Mouse (Mus musculus): ENCODE results near the gene Pgm1. TPM values are rescaled to one million over a fixed set of nuclear protein-coding genes. Genes with fewer than 3 reads are reported as not detected.

Gene Pgm1
- polyA plus RNA-seq, 1 experiment from 2014 or later: 71.4 TPM

DNA sequence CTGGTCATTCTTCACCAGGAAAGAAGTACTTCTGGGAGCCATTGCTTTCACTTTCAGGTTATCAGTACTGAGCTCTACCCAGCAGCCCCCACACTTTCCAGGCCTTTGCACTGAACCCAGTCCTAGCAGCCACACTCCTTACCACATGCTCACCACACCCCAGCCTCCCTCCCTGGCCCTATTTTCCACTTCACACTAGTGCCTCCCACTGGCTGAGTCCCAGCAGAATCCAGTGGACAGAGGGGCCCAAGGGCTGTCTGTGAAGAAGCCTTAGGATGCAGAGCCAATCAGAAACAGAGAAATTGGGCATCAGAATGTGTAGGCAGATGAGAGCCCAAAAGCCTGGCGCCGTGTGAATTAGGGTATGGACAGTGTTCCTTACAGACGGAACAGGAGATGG is 81.7 kb downstream of the Pgm1 start:
- WGBS: 76% methylated on average over 3 of the region's 3 CpGs
- Histone ChIP-seq H3K9ac (ENCODE audit: low read depth, low read length) (no peak overlapping the region), H3K27me3 (replicated peaks; ENCODE audit: control insufficient read depth, insufficient read depth, low read length) (no peaks in the 10 kb centered on the region), H3K36me3 (ENCODE audit: control insufficient read depth, insufficient read depth, low read length) (no peaks in the 10 kb centered on the region), H3K9me3 (ENCODE audit: control insufficient read depth, low read length) (no peaks in the 10 kb centered on the region), H3K4me1 (ENCODE audit: control insufficient read depth, insufficient read depth, low read length) (no peaks in the 10 kb centered on the region), H3K4me2 (ENCODE audit: low read depth, low read length) (no peak overlapping the region), H3K27ac (replicated peaks; ENCODE audit: low read depth, low read length) (no peak overlapping the region), H3K4me3 (ENCODE audit: low read depth, low read length) (no peak overlapping the region)
- no peak for DNase-seq (ENCODE audit: low spot score)
- ATAC-seq (ENCODE audit: low read depth): no peak

DNA sequence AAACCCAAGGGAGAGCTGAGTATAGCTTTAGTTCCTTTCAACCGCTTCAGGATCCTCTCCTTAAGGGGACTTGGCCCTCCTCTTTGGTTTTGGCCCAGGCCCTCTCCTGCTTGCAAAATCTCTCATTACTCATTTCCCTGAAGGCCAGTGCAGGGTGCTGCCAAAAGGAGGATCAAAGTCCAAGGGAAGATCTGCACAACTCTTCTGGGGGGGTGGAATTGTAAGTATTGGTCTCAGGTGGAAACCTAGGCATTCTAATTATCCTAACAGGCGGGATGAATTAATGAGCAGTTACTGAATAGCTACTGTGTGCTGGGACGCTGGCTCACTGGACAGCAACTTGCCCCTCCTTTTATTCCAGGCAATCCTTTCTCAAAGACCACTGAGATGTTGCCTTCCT is 82.3 kb downstream of the Pgm1 start:
- Histone ChIP-seq H3K4me1 (ENCODE audit: control insufficient read depth, insufficient read depth, low read length) (no peaks in the 10 kb centered on the region), H3K4me3 (ENCODE audit: low read depth, low read length) (no peak overlapping the region), H3K27me3 (replicated peaks; ENCODE audit: control insufficient read depth, insufficient read depth, low read length) (no peaks in the 10 kb centered on the region), H3K9me3 (ENCODE audit: control insufficient read depth, low read length) (no peaks in the 10 kb centered on the region), H3K27ac (replicated peaks; ENCODE audit: low read depth, low read length) (no peak overlapping the region), H3K4me2 (ENCODE audit: low read depth, low read length) (no peak overlapping the region), H3K36me3 (ENCODE audit: control insufficient read depth, insufficient read depth, low read length) (no peaks in the 10 kb centered on the region), H3K9ac (ENCODE audit: low read depth, low read length) (no peak overlapping the region)
- WGBS: 63% methylated on average over 3 of the region's 3 CpGs
- no peak for DNase-seq (ENCODE audit: low spot score)
- no peak for ATAC-seq (ENCODE audit: low read depth)

DNA sequence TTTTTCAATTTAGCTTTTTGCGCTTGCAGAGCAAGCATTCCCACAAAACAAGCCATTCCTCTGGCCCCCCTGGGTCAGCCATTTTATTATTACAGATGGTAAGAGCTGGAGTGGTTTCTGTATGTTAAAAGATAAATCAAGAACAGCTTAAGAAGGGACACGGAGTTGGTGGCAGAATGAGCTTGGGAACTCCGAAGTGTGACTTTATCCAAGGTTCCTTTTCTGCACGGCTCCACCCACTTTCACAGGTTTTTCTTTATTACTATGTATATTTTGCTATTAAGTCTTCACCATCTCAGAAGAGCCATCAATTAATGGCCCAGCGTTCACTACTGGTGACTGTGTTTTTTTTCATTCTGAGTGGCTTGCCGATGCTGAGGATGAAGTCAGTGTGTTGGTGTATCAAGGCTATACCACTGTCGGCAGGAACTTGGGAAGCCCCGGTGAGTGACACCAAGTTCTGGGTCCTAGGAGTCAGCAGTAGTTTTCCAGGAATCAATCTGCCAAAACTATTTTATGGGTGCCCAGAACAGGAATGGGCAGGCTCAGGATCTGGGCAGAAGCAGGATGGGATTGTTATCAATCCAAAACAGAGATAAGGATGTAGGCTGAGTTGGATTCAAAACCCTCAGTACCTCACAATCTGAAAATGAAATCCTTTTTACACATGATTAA is 83.3 kb downstream of the Pgm1 start:
- no peak overlapping the region for H3K9ac ChIP-seq (ENCODE audit: low read depth, low read length)
- no peak for DNase-seq (ENCODE audit: low spot score)
- no peak overlapping the region for H3K4me3 ChIP-seq (ENCODE audit: low read depth, low read length)
- H3K9me3 ChIP-seq (ENCODE audit: control insufficient read depth, low read length): no peaks in the 10 kb centered on the region
- H3K4me2 ChIP-seq (ENCODE audit: low read depth, low read length): no peak overlapping the region
- H3K27me3 ChIP-seq (replicated peaks; ENCODE audit: control insufficient read depth, insufficient read depth, low read length): no peaks in the 10 kb centered on the region
- no peak overlapping the region for H3K27ac ChIP-seq (replicated peaks; ENCODE audit: low read depth, low read length)
- ATAC-seq (ENCODE audit: low read depth): no peak
- H3K4me1 ChIP-seq (ENCODE audit: control insufficient read depth, insufficient read depth, low read length): no peaks in the 10 kb centered on the region
- no peaks in the 10 kb centered on the region for H3K36me3 ChIP-seq (ENCODE audit: control insufficient read depth, insufficient read depth, low read length)
- 76% methylated on average over 8 of the region's 8 CpGs for WGBS

DNA sequence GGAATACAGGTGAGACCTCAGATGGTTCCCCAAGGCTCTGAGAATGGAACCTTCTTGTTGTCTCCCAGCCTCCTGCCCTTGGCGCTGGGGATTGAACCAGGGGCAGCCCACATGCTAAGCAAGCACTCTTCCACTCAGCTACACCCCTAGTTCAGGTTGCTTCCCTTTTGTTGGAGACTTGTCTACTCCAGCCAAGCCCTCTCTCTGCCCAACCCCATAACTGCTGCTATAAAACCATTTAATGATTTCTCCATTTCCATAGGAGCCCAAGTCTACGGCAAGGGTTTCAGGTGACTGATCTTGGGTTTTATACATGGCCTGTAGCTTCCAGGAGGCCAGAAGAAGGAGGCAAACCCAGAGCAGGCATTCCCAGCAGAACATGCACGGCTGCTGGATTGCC is 98.6 kb downstream of the Pgm1 start:
- Histone ChIP-seq H3K4me1 (ENCODE audit: control insufficient read depth, insufficient read depth, low read length) (0 out of 2 replicates have a peak, but pooled peaks cover 3% of the 10 kb centered on the region), H3K27me3 (replicated peaks; ENCODE audit: control insufficient read depth, insufficient read depth, low read length) (no peaks in the 10 kb centered on the region), H3K27ac (replicated peaks; ENCODE audit: low read depth, low read length) (no peak overlapping the region), H3K4me2 (ENCODE audit: low read depth, low read length) (no peak overlapping the region), H3K9me3 (ENCODE audit: control insufficient read depth, low read length) (no peaks in the 10 kb centered on the region), H3K9ac (ENCODE audit: low read depth, low read length) (no peak overlapping the region), H3K4me3 (ENCODE audit: low read depth, low read length) (no peak overlapping the region), H3K36me3 (ENCODE audit: control insufficient read depth, insufficient read depth, low read length) (no peaks in the 10 kb centered on the region)
- ATAC-seq (ENCODE audit: low read depth) (no peak), DNase-seq (ENCODE audit: low spot score) (no peak)
- 59% methylated on average over 3 of the region's 3 CpGs for WGBS

DNA sequence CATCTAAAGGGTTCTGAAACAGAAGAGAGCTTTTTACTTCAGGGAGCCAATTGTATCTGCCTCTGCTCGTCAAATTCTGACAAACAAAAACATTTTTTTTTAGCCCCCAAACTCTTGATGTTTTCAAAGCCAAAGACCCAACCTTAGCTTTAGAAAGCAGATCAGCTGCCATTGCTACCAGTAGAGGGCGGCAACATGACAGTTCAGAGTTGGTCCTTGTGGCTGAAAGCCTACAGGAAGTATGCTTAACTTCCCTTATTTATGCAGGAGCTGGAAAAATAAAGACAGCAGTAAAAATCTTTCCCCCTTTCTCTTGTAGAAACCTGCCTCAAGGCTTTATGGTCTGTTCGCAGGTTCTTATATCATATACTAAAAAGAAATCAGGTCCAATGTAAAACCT is 99.4 kb downstream of the Pgm1 start:
- no peaks in the 10 kb centered on the region for H3K9me3 ChIP-seq (ENCODE audit: control insufficient read depth, low read length)
- H3K36me3 ChIP-seq (ENCODE audit: control insufficient read depth, insufficient read depth, low read length): no peaks in the 10 kb centered on the region
- no peak overlapping the region for H3K4me2 ChIP-seq (ENCODE audit: low read depth, low read length)
- no peaks in the 10 kb centered on the region for H3K27me3 ChIP-seq (replicated peaks; ENCODE audit: control insufficient read depth, insufficient read depth, low read length)
- DNase-seq (ENCODE audit: low spot score) (peak; percentile 90), ATAC-seq (ENCODE audit: low read depth) (no peak)
- 14% methylated on average over 3 of the region's 3 CpGs for WGBS
- H3K4me3 ChIP-seq (ENCODE audit: low read depth, low read length): no peak overlapping the region
- H3K4me1 ChIP-seq (ENCODE audit: control insufficient read depth, insufficient read depth, low read length): 0 out of 2 replicates have a peak, but pooled peaks cover 3% of the 10 kb centered on the region
- H3K9ac ChIP-seq (ENCODE audit: low read depth, low read length): no peak overlapping the region
- H3K27ac ChIP-seq (replicated peaks; ENCODE audit: low read depth, low read length): no peak overlapping the region

DNA sequence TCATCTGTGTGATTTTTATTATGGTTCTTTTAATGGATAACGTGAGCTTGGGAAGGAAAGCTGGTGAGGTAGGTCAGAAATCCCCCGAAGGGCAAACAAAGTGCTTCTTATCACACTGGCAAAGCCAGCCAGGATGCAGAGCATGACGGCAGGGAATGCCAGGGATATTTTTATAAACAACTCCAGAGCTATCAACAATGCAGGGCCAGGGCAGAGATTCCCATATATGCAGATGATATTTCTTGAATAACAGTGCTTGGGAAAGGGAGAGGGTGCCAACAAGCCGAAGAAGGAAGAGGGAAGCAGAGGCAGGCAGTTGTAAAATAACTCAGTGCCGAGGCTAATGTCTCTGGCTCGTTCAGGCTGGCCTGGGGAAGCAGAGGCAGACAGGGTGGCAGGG is 102.1 kb downstream of the Pgm1 start:
- ATAC-seq (ENCODE audit: low read depth) (no peak), DNase-seq (ENCODE audit: low spot score) (no peak)
- no peak overlapping the region for H3K9ac ChIP-seq (ENCODE audit: low read depth, low read length)
- H3K27ac ChIP-seq (replicated peaks; ENCODE audit: low read depth, low read length): no peak overlapping the region
- H3K4me2 ChIP-seq (ENCODE audit: low read depth, low read length): no peak overlapping the region
- no peak overlapping the region for H3K4me3 ChIP-seq (ENCODE audit: low read depth, low read length)
- no peaks in the 10 kb centered on the region for H3K36me3 ChIP-seq (ENCODE audit: control insufficient read depth, insufficient read depth, low read length)
- H3K9me3 ChIP-seq (ENCODE audit: control insufficient read depth, low read length): no peaks in the 10 kb centered on the region
- no peaks in the 10 kb centered on the region for H3K27me3 ChIP-seq (replicated peaks; ENCODE audit: control insufficient read depth, insufficient read depth, low read length)
- peaks cover 9% of the 10 kb centered on the region for H3K4me1 ChIP-seq (ENCODE audit: control insufficient read depth, insufficient read depth, low read length)
- 62% methylated on average over 6 of the region's 6 CpGs for WGBS

DNA sequence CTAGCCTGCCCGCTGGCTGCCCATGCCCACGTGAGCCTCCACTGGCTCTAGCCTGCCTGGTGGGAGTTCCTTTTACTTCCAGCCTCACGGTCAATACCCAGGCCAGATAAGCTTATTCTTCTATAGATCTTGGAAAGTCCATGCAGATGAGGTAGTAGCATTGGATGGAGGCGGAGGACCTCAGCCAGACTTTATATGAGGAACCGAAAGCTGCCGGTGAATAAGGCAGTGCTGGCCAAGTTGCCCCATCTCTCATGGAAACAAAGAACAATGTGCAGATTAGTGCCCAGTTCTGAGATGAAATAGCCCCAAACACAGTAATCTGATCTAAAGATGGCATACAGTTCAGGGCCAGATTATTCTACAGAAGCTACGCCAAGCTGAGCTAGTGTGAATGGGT is 103.4 kb downstream of the Pgm1 start:
- H3K4me3 ChIP-seq (ENCODE audit: low read depth, low read length): no peak overlapping the region
- no peaks in the 10 kb centered on the region for H3K36me3 ChIP-seq (ENCODE audit: control insufficient read depth, insufficient read depth, low read length)
- 91% methylated on average over 7 of the region's 7 CpGs for WGBS
- H3K9me3 ChIP-seq (ENCODE audit: control insufficient read depth, low read length): no peaks in the 10 kb centered on the region
- H3K27ac ChIP-seq (replicated peaks; ENCODE audit: low read depth, low read length): no peak overlapping the region
- H3K4me1 ChIP-seq (ENCODE audit: control insufficient read depth, insufficient read depth, low read length): peaks cover 14% of the 10 kb centered on the region
- no peak for ATAC-seq (ENCODE audit: low read depth)
- H3K27me3 ChIP-seq (replicated peaks; ENCODE audit: control insufficient read depth, insufficient read depth, low read length): no peaks in the 10 kb centered on the region
- DNase-seq (ENCODE audit: low spot score): no peak
- no peak overlapping the region for H3K9ac ChIP-seq (ENCODE audit: low read depth, low read length)
- H3K4me2 ChIP-seq (ENCODE audit: low read depth, low read length): no peak overlapping the region

DNA sequence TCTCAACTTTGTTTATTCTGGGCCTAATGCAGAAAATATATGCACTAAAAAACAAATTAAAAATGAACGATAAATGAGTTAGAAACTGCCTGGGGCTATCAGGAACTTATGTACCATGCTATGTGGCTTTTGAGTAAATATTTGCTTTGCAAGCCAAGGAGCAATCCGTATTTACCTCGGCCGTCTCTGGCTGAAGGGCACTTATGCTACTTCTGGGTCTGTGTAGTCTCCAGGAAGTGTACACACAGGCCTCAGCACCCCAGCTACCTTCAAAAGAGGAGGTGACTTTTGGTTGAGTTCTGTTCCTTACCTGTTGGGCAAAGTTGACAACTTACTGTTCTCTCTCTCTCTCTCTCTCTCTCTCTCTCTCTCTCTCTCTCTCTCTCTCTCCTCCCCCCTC is 104.7 kb downstream of the Pgm1 start:
- no peaks in the 10 kb centered on the region for H3K27me3 ChIP-seq (replicated peaks; ENCODE audit: control insufficient read depth, insufficient read depth, low read length)
- H3K36me3 ChIP-seq (ENCODE audit: control insufficient read depth, insufficient read depth, low read length): no peaks in the 10 kb centered on the region
- H3K9me3 ChIP-seq (ENCODE audit: control insufficient read depth, low read length): no peaks in the 10 kb centered on the region
- WGBS: 74% methylated on average over 4 of the region's 4 CpGs
- no peak overlapping the region for H3K4me3 ChIP-seq (ENCODE audit: low read depth, low read length)
- peaks cover 13% of the 10 kb centered on the region for H3K4me1 ChIP-seq (ENCODE audit: control insufficient read depth, insufficient read depth, low read length)
- no peak for ATAC-seq (ENCODE audit: low read depth)
- H3K9ac ChIP-seq (ENCODE audit: low read depth, low read length): no peak overlapping the region
- H3K4me2 ChIP-seq (ENCODE audit: low read depth, low read length): no peak overlapping the region
- no peak overlapping the region for H3K27ac ChIP-seq (replicated peaks; ENCODE audit: low read depth, low read length)
- DNase-seq (ENCODE audit: low spot score): no peak

DNA sequence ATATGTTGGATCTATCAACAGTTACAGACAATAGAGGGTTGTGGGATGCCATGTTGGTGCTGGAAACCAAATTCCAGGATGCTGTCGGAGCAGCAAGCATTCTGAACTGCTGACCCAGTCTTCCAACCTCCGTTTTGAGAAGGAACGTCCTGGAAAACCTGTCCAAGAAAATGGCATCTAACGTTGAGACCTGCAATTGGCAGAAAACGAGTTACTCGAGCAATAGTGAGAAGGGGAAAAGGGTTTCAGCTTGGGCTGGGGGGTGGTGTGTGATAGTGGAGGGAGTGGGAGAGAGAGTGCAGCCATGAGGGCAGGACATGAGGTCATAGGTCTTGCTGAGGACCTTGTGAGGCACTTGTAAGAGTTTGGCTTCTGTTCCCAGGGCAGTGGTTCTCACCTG is 105.8 kb downstream of the Pgm1 start:
- Histone ChIP-seq H3K9me3 (ENCODE audit: control insufficient read depth, low read length) (no peaks in the 10 kb centered on the region), H3K4me3 (ENCODE audit: low read depth, low read length) (no peak overlapping the region), H3K9ac (ENCODE audit: low read depth, low read length) (no peak overlapping the region), H3K4me2 (ENCODE audit: low read depth, low read length) (no peak overlapping the region), H3K27ac (replicated peaks; ENCODE audit: low read depth, low read length) (no peak overlapping the region), H3K4me1 (ENCODE audit: control insufficient read depth, insufficient read depth, low read length) (peaks cover 11% of the 10 kb centered on the region), H3K36me3 (ENCODE audit: control insufficient read depth, insufficient read depth, low read length) (no peaks in the 10 kb centered on the region), H3K27me3 (replicated peaks; ENCODE audit: control insufficient read depth, insufficient read depth, low read length) (no peaks in the 10 kb centered on the region)
- 67% methylated on average over 6 of the region's 6 CpGs for WGBS
- DNase-seq (ENCODE audit: low spot score) (no peak), ATAC-seq (ENCODE audit: low read depth) (no peak)
